Mouse (Mus musculus) left cerebral cortex, adult 9 months (tissue): ENCODE results near the gene Ccl21a.
"Not testable (repeated sequence)": the region's sequence is repeated elsewhere in the genome, so short reads cannot be mapped to it uniquely, and the experiment has no call there.

Experiments used
- DNase-seq, 2 experiments: peaks; one replicate each; pipeline ENCODE4 v3.0.0; 2022; ENCODE audit warnings: low spot score in 2 of 2

The Ccl21a gene

DNA sequence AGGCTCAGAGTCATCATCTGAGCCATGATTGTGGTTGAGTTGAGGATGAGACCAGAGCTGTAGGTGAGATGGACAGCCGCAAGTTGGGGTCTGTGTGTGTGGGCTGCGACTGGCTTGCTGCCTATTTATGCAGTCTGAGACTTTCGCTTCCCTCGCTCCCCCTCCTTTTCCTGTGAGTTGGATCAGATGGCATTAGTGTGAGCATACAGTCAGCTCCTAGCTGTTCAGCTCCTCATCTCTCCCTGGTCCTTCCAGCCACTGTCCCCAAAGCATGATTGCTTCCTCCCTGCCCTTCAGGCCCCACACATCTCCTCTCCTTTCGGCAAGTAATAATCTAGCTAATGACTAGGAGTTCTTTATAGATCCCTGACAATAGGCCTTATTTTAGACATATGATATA is at the start of gene Ccl21a:
Ccl21a (minus strand) TSS at position 101 of the 400 bp plus-strand sequence.
- DNase-seq, result not testable (repeated sequence)

DNA sequence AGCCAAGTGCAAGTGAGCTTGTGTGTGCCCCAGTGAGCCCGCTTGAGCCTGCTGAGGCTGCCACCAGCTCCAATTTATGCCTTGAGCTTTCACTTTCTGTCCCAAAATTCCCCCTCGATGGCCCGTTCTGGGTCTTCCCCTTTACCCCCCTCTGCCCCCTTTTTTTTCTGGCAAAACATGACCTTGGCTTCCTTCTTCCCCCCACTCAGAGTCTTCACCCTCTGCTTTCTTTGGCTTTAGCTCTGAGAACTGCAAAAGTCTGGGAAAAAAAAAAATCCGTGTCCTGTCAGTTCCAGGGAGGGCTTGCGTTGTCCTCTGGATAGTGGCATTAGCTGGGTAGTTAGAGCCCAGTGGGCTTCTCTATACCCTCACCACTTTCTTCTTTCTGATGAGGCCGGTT is 17.3 kb downstream of the Ccl21a start, which contains the start of gene Ccl19:
Ccl19 (minus strand) TSS at position 101 of the 400 bp plus-strand sequence.
- DNase-seq, result not testable (repeated sequence)

DNA sequence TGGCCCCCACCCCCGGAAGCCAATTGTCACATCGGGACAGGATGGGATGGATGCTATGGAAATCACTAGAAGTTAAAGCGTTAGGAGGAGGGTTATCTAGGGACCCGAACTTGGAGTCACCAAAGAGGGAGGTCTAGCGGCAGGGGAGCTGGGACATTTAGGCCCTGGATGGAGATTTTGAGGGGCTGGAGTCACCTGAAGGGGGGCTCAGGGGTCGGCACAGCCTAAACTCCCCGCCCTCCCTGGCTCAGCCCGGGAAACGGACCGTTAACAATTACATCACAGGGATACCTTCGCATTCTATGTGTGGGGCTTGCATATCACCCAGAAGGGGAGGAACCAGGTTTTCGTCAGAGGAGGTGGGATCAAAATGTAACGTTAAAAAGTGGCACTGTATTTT is 38.5 kb downstream of the Ccl21a start, which contains the start of gene 4930578G10Rik:
4930578G10Rik (plus strand) TSS at position 301 of the 400 bp plus-strand sequence.
- not testable (repeated sequence) for DNase-seq
